Mouse (Mus musculus) spleen, adult 2 months (tissue): ENCODE data around the gene Spata5.

Experiments
- CTCF ChIP-seq: fragments of 200-500 bp; IDR thresholded peaks from 2 replicates; pipeline ENCODE4 v1.5.1; 2011; ENCODE audit warnings: mild to moderate bottlenecking, inconsistent platforms; ENCODE audit not compliant: insufficient read depth, insufficient read length, insufficient replicate concordance; ENCODE audit errors: extremely low read depth
- POLR2A ChIP-seq: fragments of 200-500 bp; IDR thresholded peaks from 2 replicates; pipeline ENCODE4 v1.6.1; 2011; ENCODE audit warnings: low read depth, low read length, inconsistent platforms

DNA sequence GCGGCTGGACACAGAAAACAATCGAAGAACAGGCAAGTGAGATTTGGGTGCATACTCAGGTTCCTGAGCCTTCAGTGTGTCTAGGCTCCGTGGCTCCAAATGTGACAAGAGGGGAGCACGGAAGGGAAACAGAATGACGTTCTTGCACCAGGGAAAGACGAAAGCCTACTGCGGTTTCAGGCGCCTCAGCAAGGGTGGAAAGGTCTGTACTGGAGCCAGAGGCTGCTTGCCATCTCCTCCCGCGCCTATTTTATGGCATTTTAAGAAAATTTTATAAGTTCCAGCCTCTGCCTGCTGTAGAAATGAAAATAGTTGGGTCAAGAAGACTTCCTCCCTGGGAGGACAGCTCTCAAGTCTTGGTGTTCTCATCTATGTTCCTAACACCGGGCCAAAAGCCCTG is 46.0 kb upstream of the Spata5 start:
- TF ChIP-seq CTCF = no peak
- TF ChIP-seq POLR2A = no peak
